Mouse (Mus musculus) layer of hippocampus, postnatal 36 days (tissue): ENCODE measurements around the gene Slfn3. TPM values are rescaled to one million over a fixed set of nuclear protein-coding genes. Genes with fewer than 3 reads are reported as not detected.
"Not testable (repeated sequence)": the region's sequence is repeated elsewhere in the genome, so short reads cannot be mapped to it uniquely, and the experiment has no call there.

ENCODE experiments used
- DNase-seq, 2 experiments: peaks; one replicate each; pipeline ENCODE4 v3.0.0; 2022
- total RNA-seq, 2 experiments: library from RNA; stranded (reverse); gene quantifications; 2 replicates each; pipeline ENCODE4 v1.2.3; 2021

Slfn3 gene
- total RNA-seq = under 1 TPM; 0.38 to 0.45 TPM

- no peak for DNase-seq
These were observed at the start of gene Slfn3 for GRCm38 (mm10) chr11:83191134-83191893. TSS of gene Slfn3 (plus strand) at chr11:83191330.

GRCm38 (mm10) chr11:83148939-83149338, 42.2 kb upstream of the Slfn3 start:
- not testable (repeated sequence) for DNase-seq

GRCm38 (mm10) chr11:83174948-83175539, 16.1 kb upstream of the Slfn3 start, which contains the start of gene Slfn4:
TSS of gene Slfn4 (plus strand) at chr11:83175186.
- no peak for DNase-seq

- DNase-seq = no peak
These were observed 871 bp downstream of the Slfn3 start for GRCm38 (mm10) chr11:83192001-83192400.

GRCm38 (mm10) chr11:83205002-83205401, 13.9 kb downstream of the Slfn3 start:
- DNase-seq = no peak

GRCm38 (mm10) chr11:83216119-83216518, 25.0 kb downstream of the Slfn3 start:
- no peak for DNase-seq

- DNase-seq = no peak
These were observed 30.3 kb downstream of the Slfn3 start for GRCm38 (mm10) chr11:83221328-83221877.

GRCm38 (mm10) chr11:83223367-83223766, 32.2 kb downstream of the Slfn3 start:
- no peak for DNase-seq

- not testable (repeated sequence) for DNase-seq
These were observed 32.7 kb downstream of the Slfn3 start for GRCm38 (mm10) chr11:83223793-83224192.

- no peak for DNase-seq
These were observed 33.1 kb downstream of the Slfn3 start for GRCm38 (mm10) chr11:83224217-83224616.

- DNase-seq = no peak
These were observed 33.6 kb downstream of the Slfn3 start for GRCm38 (mm10) chr11:83224750-83225149.

- DNase-seq = no peak
These were observed 34.3 kb downstream of the Slfn3 start for GRCm38 (mm10) chr11:83225371-83225960.

GRCm38 (mm10) chr11:83227926-83228723, 37.0 kb downstream of the Slfn3 start:
- DNase-seq = no peak

- DNase-seq = no peak
These were observed 39.8 kb downstream of the Slfn3 start for GRCm38 (mm10) chr11:83230966-83231365.

GRCm38 (mm10) chr11:83233621-83234020, 42.5 kb downstream of the Slfn3 start:
- not testable (repeated sequence) for DNase-seq

GRCm38 (mm10) chr11:83237390-83237789, 46.3 kb downstream of the Slfn3 start:
- not testable (repeated sequence) for DNase-seq

GRCm38 (mm10) chr11:83238389-83238788, 47.3 kb downstream of the Slfn3 start:
- no peak for DNase-seq

GRCm38 (mm10) chr11:83239811-83240210, 48.7 kb downstream of the Slfn3 start:
- DNase-seq = no peak

GRCm38 (mm10) chr11:83257211-83257610, 66.1 kb downstream of the Slfn3 start:
- not testable (repeated sequence) for DNase-seq

GRCm38 (mm10) chr11:83262673-83263072, 71.5 kb downstream of the Slfn3 start:
- no peak for DNase-seq

- no peak for DNase-seq
These were observed 72.0 kb downstream of the Slfn3 start for GRCm38 (mm10) chr11:83263146-83263545.
